Mouse (Mus musculus) neural tube, embryonic 10.5 days (tissue): Measurements from ENCODE around the gene Wnt11.

Experiments
- DNase-seq: peaks from one replicate; pipeline ENCODE4 v3.0.0-alpha.2; 2017; ENCODE audit warnings: low spot score; ENCODE audit errors: extremely low spot score

Wnt11 gene

GRCm38 (mm10) chr7:98834711-98835321 is at the start of gene Wnt11:
TSS of gene Wnt11 (plus strand) at chr7:98835112.
- peak; percentile 55 for DNase-seq

DNA sequence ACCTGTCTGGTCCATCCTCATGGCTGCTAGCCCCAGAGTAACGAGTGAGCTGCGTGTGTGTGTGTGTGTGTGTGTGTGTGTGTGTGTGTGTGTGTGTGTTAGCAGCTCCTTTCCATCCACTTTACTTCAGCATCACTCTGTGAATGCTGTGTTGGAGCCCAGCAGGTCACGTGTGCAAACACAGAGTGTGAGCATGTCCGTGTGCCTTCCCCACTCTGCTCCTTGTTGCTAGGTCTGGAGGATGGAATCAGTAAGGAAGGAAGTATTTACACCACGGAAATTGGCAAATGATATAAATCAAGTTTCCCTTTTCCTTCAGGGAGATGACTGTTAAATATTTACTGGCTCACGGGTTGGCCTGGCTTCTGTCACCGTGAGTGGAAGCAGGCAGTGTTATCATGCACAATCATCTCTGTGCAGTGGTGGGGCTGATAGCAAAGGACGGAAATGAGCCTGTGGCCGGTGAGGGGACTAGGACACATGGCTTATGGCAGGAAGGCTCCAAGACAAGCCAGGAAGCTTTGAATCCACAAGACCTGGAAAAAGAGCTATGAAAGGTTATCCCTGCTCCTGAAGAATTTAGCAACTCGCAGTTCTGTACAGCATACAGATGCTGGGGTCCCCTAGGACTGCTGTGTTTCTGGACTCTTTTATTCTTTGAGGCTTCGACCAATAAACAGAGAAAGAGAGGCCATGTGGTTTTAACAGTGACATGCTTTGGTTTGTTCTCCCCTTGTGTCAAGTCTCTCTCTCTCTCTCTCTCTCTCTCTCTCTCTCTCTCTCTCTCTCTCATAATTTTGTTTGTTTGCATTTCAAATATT is 47.9 kb upstream of the Wnt11 start:
- no peak for DNase-seq

GRCm38 (mm10) chr7:98788721-98789120 is 46.2 kb upstream of the Wnt11 start:
- DNase-seq, result no peak

- DNase-seq, result no peak
These were observed 45.8 kb upstream of the Wnt11 start for GRCm38 (mm10) chr7:98789121-98789520.

GRCm38 (mm10) chr7:98791864-98792263 is 43.0 kb upstream of the Wnt11 start:
- no peak for DNase-seq

- no peak for DNase-seq
These were observed 41.1 kb upstream of the Wnt11 start for GRCm38 (mm10) chr7:98793811-98794210.

GRCm38 (mm10) chr7:98794444-98794843 is 40.5 kb upstream of the Wnt11 start:
- no peak for DNase-seq

DNA sequence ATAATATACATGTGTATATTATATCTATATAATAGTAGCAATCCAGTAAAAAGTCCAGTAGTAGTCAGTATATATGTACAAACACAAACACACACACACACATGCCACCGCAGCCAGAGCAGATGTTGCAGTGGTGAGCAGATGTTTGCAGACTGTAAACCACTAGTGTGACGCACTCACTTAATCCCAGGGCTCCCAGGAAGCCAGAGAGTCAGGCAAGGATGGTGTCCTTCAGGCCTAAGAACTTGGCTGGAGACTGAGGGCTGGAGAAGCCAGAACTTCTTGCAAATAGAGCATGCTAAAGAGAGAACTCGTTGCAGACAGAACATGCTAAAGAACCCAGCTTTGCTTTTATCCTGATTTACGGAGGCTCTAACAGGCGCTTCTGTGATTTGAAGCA is 39.3 kb upstream of the Wnt11 start:
- DNase-seq, result no peak

- DNase-seq, result no peak
These were observed 37.4 kb upstream of the Wnt11 start for GRCm38 (mm10) chr7:98797347-98798133.

DNA sequence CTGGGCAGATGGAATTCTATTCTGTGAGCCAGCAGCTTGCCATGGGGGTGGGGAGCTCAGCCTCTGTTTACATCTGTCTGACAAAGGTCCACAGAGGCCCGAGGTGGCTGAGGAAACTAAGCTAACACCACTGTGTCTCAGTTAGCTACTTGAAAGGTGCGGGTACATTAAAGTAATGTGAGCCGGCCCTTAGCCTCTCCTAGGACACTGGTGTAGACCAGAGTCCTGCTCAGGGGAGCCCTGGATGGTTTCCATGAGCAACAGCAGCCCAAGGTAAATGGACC is 36.8 kb upstream of the Wnt11 start:
- DNase-seq, result no peak

- no peak for DNase-seq
These were observed 34.5 kb upstream of the Wnt11 start for GRCm38 (mm10) chr7:98800435-98800834.

GRCm38 (mm10) chr7:98801086-98801485 is 33.8 kb upstream of the Wnt11 start:
- DNase-seq, result no peak

GRCm38 (mm10) chr7:98803181-98803580 is 31.7 kb upstream of the Wnt11 start:
- DNase-seq, result no peak

- DNase-seq, result peak; percentile 32
These were observed 29.8 kb upstream of the Wnt11 start for GRCm38 (mm10) chr7:98804841-98805772.

DNA sequence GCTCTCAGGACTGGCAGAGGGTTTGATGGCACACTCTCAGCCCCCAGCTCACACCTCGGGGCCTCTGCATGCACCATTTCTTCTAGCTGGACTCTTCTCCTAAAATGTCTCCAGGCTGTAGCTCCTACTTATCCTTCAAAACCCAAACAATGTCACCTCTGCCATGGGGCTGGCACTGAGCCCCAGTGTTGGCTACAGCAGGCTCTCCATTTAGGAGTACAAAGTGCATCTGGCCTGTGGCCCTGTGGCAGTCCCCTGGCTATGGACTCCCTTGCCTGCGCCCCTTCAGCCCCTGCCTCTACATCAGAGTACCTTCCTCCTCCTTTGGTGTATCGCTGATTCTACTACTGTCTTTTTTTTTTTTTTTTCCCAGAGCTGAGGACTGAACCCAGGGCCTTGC is 28.0 kb upstream of the Wnt11 start:
- DNase-seq, result no peak

- no peak for DNase-seq
These were observed 25.5 kb upstream of the Wnt11 start for GRCm38 (mm10) chr7:98809372-98809771.

GRCm38 (mm10) chr7:98810619-98811018 is 24.3 kb upstream of the Wnt11 start:
- DNase-seq, result no peak

- DNase-seq, result no peak
These were observed 14.4 kb upstream of the Wnt11 start for GRCm38 (mm10) chr7:98820501-98820900.

DNA sequence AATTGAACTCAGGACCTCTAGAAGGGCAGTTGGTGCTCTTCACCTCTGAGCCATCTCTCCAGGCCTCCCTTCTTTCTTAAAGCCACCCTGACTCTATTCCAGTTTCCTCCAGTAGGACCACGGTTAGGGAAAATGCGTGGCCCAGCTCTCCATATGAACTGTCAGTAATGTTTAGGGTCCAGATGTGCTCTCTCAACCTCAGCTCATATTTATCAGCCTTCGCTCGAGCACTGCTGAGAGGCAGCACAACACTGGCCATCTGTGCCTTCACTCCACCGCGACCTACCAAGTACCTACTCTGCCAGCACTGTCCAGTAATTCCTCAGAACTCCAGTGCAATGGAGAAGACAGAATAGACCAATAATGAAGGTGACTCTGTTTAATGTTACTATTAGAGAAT is 12.0 kb upstream of the Wnt11 start:
- no peak for DNase-seq

DNA sequence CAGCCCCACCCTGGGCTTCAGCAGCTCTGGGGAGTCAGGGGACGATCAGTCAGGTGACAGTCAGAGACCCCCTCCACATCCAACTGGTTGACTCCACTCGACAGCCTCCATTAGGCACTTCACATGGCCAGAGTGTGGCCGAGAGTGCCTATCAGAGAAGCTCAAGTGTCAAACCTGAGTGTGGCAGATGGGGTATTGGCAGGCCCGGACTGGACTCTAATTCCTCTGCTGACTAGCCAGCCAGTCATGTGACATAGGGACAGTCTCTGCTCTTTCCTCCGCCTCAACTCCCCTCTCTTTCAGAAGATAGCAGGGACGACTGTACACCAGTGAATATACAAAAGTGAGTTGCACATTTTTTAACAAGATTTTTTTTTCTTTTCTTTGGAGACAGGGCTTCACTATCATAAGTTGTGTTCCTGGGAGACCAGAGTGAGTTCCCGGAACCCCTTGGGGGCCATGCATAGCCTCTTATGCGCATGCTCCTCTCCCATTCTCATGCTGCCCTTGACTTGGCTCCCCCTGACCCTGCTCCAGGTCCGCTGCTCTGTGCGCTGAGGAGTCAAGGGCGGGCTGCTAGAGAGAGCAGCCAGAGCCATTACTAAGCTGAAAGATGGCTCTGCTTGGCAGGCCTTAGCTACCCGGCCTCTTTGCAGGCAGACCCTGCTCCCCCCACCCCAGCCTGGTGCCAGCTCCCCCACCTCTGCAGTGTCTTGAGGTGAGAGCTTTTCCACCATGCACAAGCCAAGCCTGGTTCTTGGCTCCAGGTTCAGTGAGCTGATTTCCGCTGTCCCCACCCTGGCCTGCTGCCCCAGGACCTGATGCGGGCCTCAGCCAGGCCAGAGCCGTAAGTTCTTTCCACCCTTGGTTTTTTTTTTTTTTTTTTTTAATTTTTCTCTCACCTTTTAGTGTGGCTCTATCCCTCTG is 10.8 kb upstream of the Wnt11 start:
- DNase-seq, result no peak
